Mouse (Mus musculus) brain, embryonic 14.5 days (tissue): ENCODE data around the gene Gpsm3.

Experiments used
- CTCF ChIP-seq: fragments of 200-500 bp; IDR thresholded peaks from 2 replicates; pipeline ENCODE4 v1.5.1; 2012; ENCODE audit warnings: inconsistent platforms, mild to moderate bottlenecking, moderate library complexity, borderline replicate concordance; ENCODE audit not compliant: insufficient read depth, insufficient read length; ENCODE audit errors: extremely low read depth
- POLR2A ChIP-seq: fragments of 200-500 bp; IDR thresholded peaks from 2 replicates; pipeline ENCODE4 v1.6.1; 2012; ENCODE audit warnings: mild to moderate bottlenecking, inconsistent platforms, borderline replicate concordance; ENCODE audit not compliant: poor library complexity, insufficient read depth, insufficient read length, severe bottlenecking; ENCODE audit errors: extremely low read depth

GRCm38 (mm10) chr17:34591029-34591993 lies 1.7 kb downstream of the Gpsm3 start, which contains the start of gene Pbx2:
- TF ChIP-seq POLR2A (no peak), CTCF (no peak)
